Mouse (Mus musculus) liver, embryonic 14.5 days (tissue): ENCODE results near the gene Slc30a9.

Source experiments
- CTCF ChIP-seq: IDR thresholded peaks from 2 replicates; pipeline ENCODE4 v1.5.1; 2016; ENCODE audit warnings: antibody characterized with exemption, low read depth, control low read depth
- EP300 ChIP-seq: IDR thresholded peaks from 2 replicates; pipeline ENCODE4 v1.6.1; 2016; ENCODE audit warnings: antibody characterized with exemption, low read depth

DNA sequence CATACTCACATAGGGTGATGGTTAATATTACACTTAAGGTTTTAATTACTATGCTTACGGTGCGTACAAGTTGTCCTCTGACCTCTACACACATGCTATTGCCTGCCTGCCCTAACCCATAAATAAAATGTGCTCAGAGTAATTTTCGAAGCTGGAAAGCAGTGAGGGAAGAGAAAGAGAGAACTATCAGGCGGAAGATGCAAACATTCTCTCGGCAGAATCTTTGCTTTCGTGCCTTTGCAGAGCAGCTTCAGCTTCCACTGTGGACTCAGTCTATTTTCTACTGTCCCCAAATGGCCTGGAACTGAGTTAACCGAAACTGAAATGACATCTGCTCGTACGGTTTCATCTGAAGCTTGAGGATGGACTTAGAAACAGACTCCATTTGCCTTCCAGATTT is 48.3 kb upstream of the Slc30a9 start:
- TF ChIP-seq CTCF (no peak), EP300 (no peak)
